Mouse (Mus musculus): ENCODE results near the gene Sox5. TPM values are rescaled to one million over a fixed set of nuclear protein-coding genes. Genes with fewer than 3 reads are reported as not detected.

The Sox5 gene
- polyA plus RNA-seq, 1 experiment from 2014 or later: 49.3 TPM

- no peaks in the 10 kb centered on the region for H3K36me3 ChIP-seq (replicated peaks)
- ATAC-seq (replicated peaks): no peak
- no peak overlapping the region for H3K4me2 ChIP-seq
- H3K9me3 ChIP-seq: no peaks in the 10 kb centered on the region
- no peak overlapping the region for H3K9ac ChIP-seq
- no peak overlapping the region for H3K4me3 ChIP-seq
- H3K27me3 ChIP-seq (replicated peaks): no peaks in the 10 kb centered on the region
- H3K4me1 ChIP-seq: peaks cover 2% of the 10 kb centered on the region; the same call in 1 of the 2 replicates
- WGBS: 51% methylated on average over 12 of the region's 12 CpGs
- H3K27ac ChIP-seq: no peak overlapping the region
Observed at GRCm38 (mm10) chr6:144579301-144579700, 202.5 kb downstream of the Sox5 start.

- Histone ChIP-seq H3K4me2 (no peak overlapping the region), H3K27me3 (replicated peaks) (no peaks in the 10 kb centered on the region), H3K9me3 (no peaks in the 10 kb centered on the region), H3K9ac (no peak overlapping the region), H3K4me1 (0 out of 2 replicates have a peak, but pooled peaks cover 2% of the 10 kb centered on the region), H3K4me3 (no peak overlapping the region), H3K36me3 (replicated peaks) (no peaks in the 10 kb centered on the region), H3K27ac (no peak overlapping the region)
- ATAC-seq (replicated peaks): no peak
- 75% methylated on average over 17 of the region's 17 CpGs for WGBS
Observed at GRCm38 (mm10) chr6:144570850-144571249, 210.9 kb downstream of the Sox5 start.

- 0 out of 2 replicates have a peak, but pooled peaks cover 3% of the 10 kb centered on the region for H3K9me3 ChIP-seq
- no peak overlapping the region for H3K9ac ChIP-seq
- H3K27ac ChIP-seq: no peak overlapping the region
- H3K4me1 ChIP-seq: no peaks in the 10 kb centered on the region
- 88% methylated on average over 1 of the region's 1 CpGs for WGBS
- no peaks in the 10 kb centered on the region for H3K36me3 ChIP-seq (replicated peaks)
- H3K4me3 ChIP-seq: no peak overlapping the region
- ATAC-seq (replicated peaks): no peak
- H3K4me2 ChIP-seq: no peak overlapping the region
- H3K27me3 ChIP-seq (replicated peaks): no peaks in the 10 kb centered on the region
Observed at GRCm38 (mm10) chr6:144565827-144566226, 215.9 kb downstream of the Sox5 start.

- Histone ChIP-seq H3K27ac (no peak overlapping the region), H3K4me1 (no peaks in the 10 kb centered on the region), H3K9ac (no peak overlapping the region), H3K9me3 (0 out of 2 replicates have a peak, but pooled peaks cover 3% of the 10 kb centered on the region), H3K4me3 (no peak overlapping the region), H3K36me3 (replicated peaks) (no peaks in the 10 kb centered on the region), H3K4me2 (no peak overlapping the region), H3K27me3 (replicated peaks) (no peaks in the 10 kb centered on the region)
- ATAC-seq (replicated peaks): no peak
- 84% methylated on average over 5 of the region's 5 CpGs for WGBS
Observed at GRCm38 (mm10) chr6:144561718-144562117, 220.1 kb downstream of the Sox5 start.

GRCm38 (mm10) chr6:144560211-144560610, 221.6 kb downstream of the Sox5 start:
- H3K4me2 ChIP-seq: no peak overlapping the region
- no peaks in the 10 kb centered on the region for H3K36me3 ChIP-seq (replicated peaks)
- 16% methylated on average over 3 of the region's 3 CpGs for WGBS
- H3K27ac ChIP-seq: no peak overlapping the region
- H3K27me3 ChIP-seq (replicated peaks): no peaks in the 10 kb centered on the region
- no peak for ATAC-seq (replicated peaks)
- no peaks in the 10 kb centered on the region for H3K4me1 ChIP-seq
- no peak overlapping the region for H3K4me3 ChIP-seq
- H3K9ac ChIP-seq: no peak overlapping the region
- H3K9me3 ChIP-seq: 0 out of 2 replicates have a peak, but pooled peaks cover 3% of the 10 kb centered on the region

GRCm38 (mm10) chr6:144553476-144553875, 228.3 kb downstream of the Sox5 start:
- Histone ChIP-seq H3K9me3 (no peaks in the 10 kb centered on the region), H3K4me2 (no peak overlapping the region), H3K27me3 (replicated peaks) (no peaks in the 10 kb centered on the region), H3K36me3 (replicated peaks) (no peaks in the 10 kb centered on the region), H3K4me1 (no peaks in the 10 kb centered on the region), H3K4me3 (no peak overlapping the region), H3K9ac (no peak overlapping the region), H3K27ac (no peak overlapping the region)
- 60% methylated on average over 6 of the region's 6 CpGs for WGBS
- ATAC-seq (replicated peaks): no peak

- H3K36me3 ChIP-seq (replicated peaks): no peaks in the 10 kb centered on the region
- ATAC-seq (replicated peaks): no peak
- no peak overlapping the region for H3K4me3 ChIP-seq
- H3K9ac ChIP-seq: no peak overlapping the region
- no peaks in the 10 kb centered on the region for H3K27me3 ChIP-seq (replicated peaks)
- H3K4me1 ChIP-seq: no peaks in the 10 kb centered on the region
- H3K27ac ChIP-seq: no peak overlapping the region
- no peaks in the 10 kb centered on the region for H3K9me3 ChIP-seq
- no peak overlapping the region for H3K4me2 ChIP-seq
- 91% methylated on average over 8 of the region's 8 CpGs for WGBS
Observed at GRCm38 (mm10) chr6:144548991-144549390, 232.8 kb downstream of the Sox5 start.

- no peak overlapping the region for H3K27ac ChIP-seq
- H3K27me3 ChIP-seq (replicated peaks): no peaks in the 10 kb centered on the region
- no peaks in the 10 kb centered on the region for H3K36me3 ChIP-seq (replicated peaks)
- H3K4me1 ChIP-seq: no peaks in the 10 kb centered on the region
- ATAC-seq (replicated peaks): no peak
- no peaks in the 10 kb centered on the region for H3K9me3 ChIP-seq
- no peak overlapping the region for H3K9ac ChIP-seq
- H3K4me3 ChIP-seq: no peak overlapping the region
- H3K4me2 ChIP-seq: no peak overlapping the region
Observed at GRCm38 (mm10) chr6:144547141-144547540, 234.6 kb downstream of the Sox5 start.

- no peak overlapping the region for H3K4me2 ChIP-seq
- no peaks in the 10 kb centered on the region for H3K27me3 ChIP-seq (replicated peaks)
- H3K36me3 ChIP-seq (replicated peaks): no peaks in the 10 kb centered on the region
- WGBS: 90% methylated on average over 8 of the region's 8 CpGs
- no peaks in the 10 kb centered on the region for H3K4me1 ChIP-seq
- H3K9ac ChIP-seq: no peak overlapping the region
- H3K27ac ChIP-seq: no peak overlapping the region
- no peak for ATAC-seq (replicated peaks)
- no peak overlapping the region for H3K4me3 ChIP-seq
- no peaks in the 10 kb centered on the region for H3K9me3 ChIP-seq
Observed at GRCm38 (mm10) chr6:144545549-144545948, 236.2 kb downstream of the Sox5 start.

GRCm38 (mm10) chr6:144541316-144541715, 240.5 kb downstream of the Sox5 start:
- Histone ChIP-seq H3K27ac (no peak overlapping the region), H3K27me3 (replicated peaks) (no peaks in the 10 kb centered on the region), H3K4me2 (no peak overlapping the region), H3K4me3 (no peak overlapping the region), H3K9me3 (no peaks in the 10 kb centered on the region), H3K36me3 (replicated peaks) (no peaks in the 10 kb centered on the region), H3K9ac (no peak overlapping the region), H3K4me1 (no peaks in the 10 kb centered on the region)
- 87% methylated on average over 9 of the region's 9 CpGs for WGBS
- ATAC-seq (replicated peaks): no peak

GRCm38 (mm10) chr6:144539439-144540192, 242.2 kb downstream of the Sox5 start:
- Histone ChIP-seq H3K36me3 (replicated peaks) (no peaks in the 10 kb centered on the region), H3K9ac (no peak overlapping the region), H3K9me3 (no peaks in the 10 kb centered on the region), H3K27ac (no peak overlapping the region), H3K27me3 (replicated peaks) (no peaks in the 10 kb centered on the region), H3K4me1 (no peaks in the 10 kb centered on the region), H3K4me3 (no peak overlapping the region), H3K4me2 (no peak overlapping the region)
- WGBS: 89% methylated on average over 18 of the region's 18 CpGs
- ATAC-seq (replicated peaks): no peak

- Histone ChIP-seq H3K4me2 (no peak overlapping the region), H3K27ac (no peak overlapping the region), H3K9ac (no peak overlapping the region), H3K27me3 (replicated peaks) (no peaks in the 10 kb centered on the region), H3K36me3 (replicated peaks) (no peaks in the 10 kb centered on the region), H3K4me1 (no peaks in the 10 kb centered on the region), H3K4me3 (no peak overlapping the region), H3K9me3 (no peaks in the 10 kb centered on the region)
- ATAC-seq (replicated peaks): no peak
- WGBS: 56% methylated on average over 11 of the region's 11 CpGs
Observed at GRCm38 (mm10) chr6:144523479-144523878, 258.3 kb downstream of the Sox5 start.

- Histone ChIP-seq H3K4me1 (no peaks in the 10 kb centered on the region), H3K27me3 (replicated peaks) (no peaks in the 10 kb centered on the region), H3K27ac (no peak overlapping the region), H3K4me3 (no peak overlapping the region), H3K4me2 (no peak overlapping the region), H3K9ac (no peak overlapping the region), H3K9me3 (no peaks in the 10 kb centered on the region), H3K36me3 (replicated peaks) (no peaks in the 10 kb centered on the region)
- ATAC-seq (replicated peaks): no peak
- WGBS: 87% methylated on average over 2 of the region's 2 CpGs
Observed at GRCm38 (mm10) chr6:144518811-144519210, 263.0 kb downstream of the Sox5 start.
